Mouse (Mus musculus) adrenal gland, postnatal 36 days (tissue): ENCODE measurements around the gene Fbxo44. TPM values are rescaled to one million over a fixed set of nuclear protein-coding genes. Genes with fewer than 3 reads are reported as not detected.
"Not testable (repeated sequence)": the region's sequence is repeated elsewhere in the genome, so short reads cannot be mapped to it uniquely, and the experiment has no call there.

ENCODE experiments used
- DNase-seq, 2 experiments: peaks; one replicate each; pipeline ENCODE4 v3.0.0; 2021; ENCODE audit warnings: mixed read lengths in 1 of 2
- total RNA-seq, 2 experiments: library from RNA; stranded (reverse); gene quantifications; 2 replicates each; pipeline ENCODE4 v1.2.3; 2021

The Fbxo44 gene
- total RNA-seq, 2 experiments from 2014 or later = 10.7 to 12.9 TPM

DNA sequence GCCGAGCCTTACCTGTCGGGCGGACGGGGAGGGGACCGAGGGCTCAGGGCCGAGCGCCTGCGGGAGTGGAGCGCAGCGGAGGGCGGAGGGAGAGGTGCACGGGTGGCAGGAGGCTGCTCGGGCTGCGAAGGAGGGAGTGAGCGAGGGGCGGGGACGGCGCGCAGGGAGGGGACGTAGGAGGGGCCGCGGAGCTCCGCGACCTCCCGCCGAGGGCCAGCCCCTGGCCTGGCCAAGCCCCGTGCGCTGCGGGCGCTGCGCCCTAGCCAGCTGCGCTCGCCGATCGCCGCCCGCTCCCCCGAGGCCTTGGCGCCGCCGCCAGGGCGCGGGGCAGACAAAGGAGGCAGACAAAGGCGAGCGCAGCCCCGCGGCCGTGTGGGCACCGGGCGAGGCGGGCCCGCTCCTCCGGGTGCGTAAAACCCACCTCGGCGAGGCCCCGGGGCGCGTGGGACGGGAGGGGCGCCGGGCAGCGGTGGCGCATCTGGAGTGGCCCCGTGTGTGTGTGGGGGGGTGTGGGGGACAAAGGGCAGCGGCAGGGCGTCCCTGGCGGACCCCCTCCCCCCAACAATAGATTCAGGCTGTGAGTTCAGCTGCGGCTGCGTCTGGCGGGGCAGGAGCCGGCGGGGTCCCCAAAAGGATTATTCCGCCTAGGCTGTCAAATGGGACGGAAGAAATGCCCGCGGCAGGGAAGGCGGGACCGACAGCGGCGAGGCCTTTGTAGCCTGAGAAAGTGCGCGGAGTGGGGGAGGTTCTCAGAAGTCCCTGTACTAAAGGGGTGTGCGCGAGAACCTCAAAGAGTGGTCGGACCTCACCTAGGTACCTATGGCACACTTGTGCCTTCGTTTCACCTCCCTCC is 29.5 kb downstream of the Fbxo44 start, which contains the start of gene Draxin:
Gene Draxin (minus strand): TSS at position 138 of the 853 bp plus-strand sequence.
- DNase-seq = peak; percentile 59 to 74

DNA sequence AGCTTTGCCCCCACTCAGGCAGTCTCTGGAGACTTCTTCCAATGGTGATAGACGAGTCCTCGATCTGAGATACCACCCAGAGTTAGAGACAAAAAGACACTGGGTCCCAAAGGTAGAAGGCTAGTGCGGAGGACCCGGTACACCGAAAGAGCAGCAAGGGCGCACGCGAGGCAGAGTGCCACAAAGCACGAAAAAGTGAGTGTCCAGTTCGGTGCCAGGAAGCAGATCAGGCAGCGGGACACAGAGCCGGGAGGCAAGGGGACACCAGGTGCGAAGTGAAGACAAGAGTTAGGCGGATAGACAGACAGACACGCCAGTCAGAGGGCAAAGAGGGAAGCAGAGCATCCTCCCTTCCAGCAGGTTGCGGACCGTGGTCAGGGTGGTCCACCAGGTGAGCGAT is 30.1 kb downstream of the Fbxo44 start, which contains the start of gene Mad2l2:
Gene Mad2l2 (plus strand): TSS at position 252 of the 400 bp plus-strand sequence.
- DNase-seq = no peak

- DNase-seq = no peak
Observed at GRCm38 (mm10) chr4:148128672-148129071, 31.6 kb downstream of the Fbxo44 start.

GRCm38 (mm10) chr4:148128241-148128640 is 32.0 kb downstream of the Fbxo44 start:
- no peak for DNase-seq

DNA sequence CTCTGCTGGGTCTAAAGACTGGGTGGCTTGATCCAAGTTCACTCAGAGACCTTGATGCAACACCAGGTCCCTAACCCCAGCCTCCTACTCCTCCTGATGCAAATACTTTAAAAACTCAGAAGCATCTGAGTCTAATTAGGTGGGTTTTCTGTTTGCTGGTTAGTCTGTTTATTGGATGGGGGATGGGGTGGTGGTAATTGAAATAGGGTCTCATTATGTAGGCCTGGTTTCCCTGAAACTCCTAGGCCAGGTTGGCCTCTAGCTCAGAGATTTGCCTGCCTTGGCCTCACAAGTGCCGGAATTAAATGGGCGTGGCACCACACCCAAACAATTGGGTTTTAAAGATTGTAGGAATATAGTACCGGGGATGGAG is 37.6 kb downstream of the Fbxo44 start:
- no peak for DNase-seq

GRCm38 (mm10) chr4:148121982-148122693 is 38.1 kb downstream of the Fbxo44 start:
- no peak for DNase-seq

GRCm38 (mm10) chr4:148121362-148121761 is 38.9 kb downstream of the Fbxo44 start:
- no peak for DNase-seq

DNA sequence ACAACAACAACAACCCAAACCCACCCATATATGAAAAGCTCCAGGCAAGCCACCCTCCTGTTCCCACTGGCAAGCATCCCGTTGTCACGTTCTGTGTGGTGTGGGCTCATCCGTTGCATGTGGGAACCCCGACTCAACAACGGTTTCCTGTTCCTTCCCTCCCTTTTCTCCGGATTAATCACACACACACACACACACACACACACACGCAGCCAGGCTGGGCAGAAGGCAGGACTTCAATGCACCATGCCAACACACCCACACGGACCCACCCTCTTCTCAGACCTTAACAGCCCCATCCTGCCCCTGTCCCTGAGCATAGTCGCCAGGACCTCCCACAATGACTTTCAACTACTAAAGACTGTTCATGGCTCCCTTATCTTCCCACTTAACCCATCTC is 39.7 kb downstream of the Fbxo44 start:
- DNase-seq = no peak

GRCm38 (mm10) chr4:148119578-148119977 is 40.7 kb downstream of the Fbxo44 start:
- DNase-seq = not testable (repeated sequence)

GRCm38 (mm10) chr4:148117392-148117791 is 42.9 kb downstream of the Fbxo44 start:
- DNase-seq = no peak

DNA sequence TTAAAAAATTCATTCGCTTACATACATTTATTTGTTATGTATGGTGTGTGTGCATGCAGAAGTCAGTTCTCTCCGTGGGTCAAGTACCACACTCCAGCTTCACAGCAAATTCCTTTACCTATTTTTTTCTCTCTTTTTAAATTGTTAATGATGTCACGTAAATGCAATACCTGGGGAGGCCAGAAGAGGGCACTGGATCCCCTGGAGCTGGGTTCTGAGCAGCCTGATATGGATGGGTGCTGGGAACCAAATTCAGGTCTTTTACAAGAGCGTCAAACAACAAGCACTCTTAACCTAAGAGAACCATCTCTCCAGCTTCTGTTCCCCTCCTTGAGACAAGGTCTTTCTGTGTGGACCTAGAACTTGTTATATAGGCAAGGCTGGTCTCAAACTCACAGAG is 43.6 kb downstream of the Fbxo44 start:
- DNase-seq = no peak

GRCm38 (mm10) chr4:148115467-148115866 is 44.8 kb downstream of the Fbxo44 start:
- DNase-seq = peak; percentile 40 to 61

- peak; percentile 87 for DNase-seq
Observed at GRCm38 (mm10) chr4:148114758-148115391, 45.4 kb downstream of the Fbxo44 start.

GRCm38 (mm10) chr4:148112519-148112918 is 47.8 kb downstream of the Fbxo44 start:
- DNase-seq = no peak

DNA sequence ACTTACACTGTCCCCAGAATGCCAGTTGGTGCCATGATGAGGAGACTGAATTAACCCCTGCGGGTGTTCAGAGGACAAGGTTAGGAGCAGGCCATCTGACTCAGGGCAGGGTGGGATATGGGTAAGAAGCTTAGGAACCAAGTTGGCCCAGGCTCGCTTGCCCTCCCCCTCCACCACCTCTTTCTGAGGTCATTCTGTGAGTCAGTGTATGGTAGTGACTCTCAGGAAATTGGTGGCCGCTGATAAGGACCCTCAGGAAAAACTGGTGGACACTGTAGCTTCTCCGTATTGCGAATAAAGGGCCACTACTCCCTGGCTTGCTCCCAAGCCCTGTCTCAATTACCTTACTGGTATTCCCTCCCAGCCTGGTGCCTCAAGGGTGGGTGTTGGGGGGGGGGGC is 51.1 kb downstream of the Fbxo44 start:
- DNase-seq = no peak

- DNase-seq = no peak
Observed at GRCm38 (mm10) chr4:148108565-148109100, 51.6 kb downstream of the Fbxo44 start.

- peak; percentile 34 to 51 for DNase-seq
Observed at GRCm38 (mm10) chr4:148107621-148108291, 52.5 kb downstream of the Fbxo44 start.

- no peak for DNase-seq
Observed at GRCm38 (mm10) chr4:148104146-148104545, 56.1 kb downstream of the Fbxo44 start.
